ENCODE assay signal across 8 mouse cellular contexts in genomic region chr6:92869089-92869581, GRCm38 (mm10). TPM values are rescaled to one million over a fixed set of nuclear protein-coding genes. Genes with fewer than 3 reads are reported as not detected.
DNase-seq lines count a peak whose midpoint lies in the region; ATAC-seq and TF ChIP-seq lines count a peak whose summit lies in the region.

Gene Gm15737 (plus strand): TSS chr6:92869357.

- H3K36me3 ChIP-seq in lung, postnatal 0 days (ENCODE audit: insufficient read depth, low read length), result peaks cover 10% of the 10 kb centered on the region; the same call in 1 of the 2 replicates
- no peaks in the 10 kb centered on the region for H3K36me3 ChIP-seq in forebrain, embryonic 16.5 days (ENCODE audit: control insufficient read depth, insufficient read depth)

- no peak within 1 kb of the TSS for H3K9ac ChIP-seq in lung, postnatal 0 days (replicated peaks; ENCODE audit: low read depth)
- H3K9ac ChIP-seq in forebrain, embryonic 16.5 days (replicated peaks; ENCODE audit: low read depth, low read length), result no peak within 1 kb of the TSS

- H3K9me3 ChIP-seq in lung, postnatal 0 days (ENCODE audit: low read length), result no peaks in the 10 kb centered on the region
- H3K9me3 ChIP-seq in forebrain, embryonic 16.5 days (ENCODE audit: control insufficient read depth, low read length), result no peaks in the 10 kb centered on the region

- peak; percentile 13 to 25 for DNase-seq in right cerebral cortex, adult 2 months (ENCODE audit: low spot score in 2 of 2)
- no peak for DNase-seq in right cerebral cortex, postnatal 14 days
- peak; percentile 76 for DNase-seq in gastrocnemius, adult 2 months
- peak; percentile 23 for DNase-seq in kidney, adult 18-20 months
- peak; percentile 94 for DNase-seq in lung, postnatal 0 days (ENCODE audit: low spot score)

- peak; percentile 89 for TF ChIP-seq EP300 in lung, postnatal 0 days (IDR thresholded peaks at IDR 0.05)

- WGBS in lung, postnatal 0 days, result 25% methylated on average over 4 of the region's 4 CpGs
- 62% methylated on average over 4 of the region's 4 CpGs for WGBS in forebrain, embryonic 16.5 days

- H3K4me1 ChIP-seq in lung, postnatal 0 days (ENCODE audit: insufficient read depth, low read depth, low read length), result peaks cover 18% of the 10 kb centered on the region
- peaks cover 2% of the 10 kb centered on the region; the same call in 1 of the 2 replicates for H3K4me1 ChIP-seq in forebrain, embryonic 16.5 days (replicated peaks; ENCODE audit: control insufficient read depth, insufficient read depth, low read length)

- no peaks in the 10 kb centered on the region for H3K27me3 ChIP-seq in lung, postnatal 0 days (replicated peaks; ENCODE audit: insufficient read depth, low read length)
- no peaks in the 10 kb centered on the region for H3K27me3 ChIP-seq in forebrain, embryonic 16.5 days (replicated peaks; ENCODE audit: control insufficient read depth, insufficient read depth, low read length)

- H3K4me3 ChIP-seq in gastrocnemius, adult 2 months, result peak within 1 kb of the TSS; percentile 69
- H3K4me3 ChIP-seq in lung, postnatal 0 days (ENCODE audit: low read depth, low read length), result no peak within 1 kb of the TSS
- H3K4me3 ChIP-seq in forebrain, embryonic 16.5 days (replicated peaks; ENCODE audit: low read length), result no peak within 1 kb of the TSS

- no peak for TF ChIP-seq CTCF in gastrocnemius, adult 2 months (IDR thresholded peaks at IDR 0.05)
- no peak for TF ChIP-seq CTCF in lung, postnatal 0 days (IDR thresholded peaks at IDR 0.05)

- peak within 1 kb of the TSS; percentile 97 for H3K27ac ChIP-seq in gastrocnemius, adult 2 months
- H3K27ac ChIP-seq in lung, postnatal 0 days (ENCODE audit: low read length), result peak within 1 kb of the TSS; percentile 89
- H3K27ac ChIP-seq in forebrain, embryonic 16.5 days (ENCODE audit: low read length), result no peak within 1 kb of the TSS

- intact Hi-C loops in gastrocnemius, adult 2 months (cut with DNase I), result loop anchor here (2.0 kb wide), 1 partner anchor 18 kb away; no protein-coding TSS in a partner anchor

- ATAC-seq in lung, postnatal 0 days, result peak; percentile 93
- no peak for ATAC-seq in erythroblast, adult 5-6 weeks (replicated peaks; ENCODE audit: low FRiP score, poor library complexity, severe bottlenecking)
- ATAC-seq in megakaryocyte, adult 5-6 weeks (ENCODE audit: poor library complexity, severe bottlenecking), result no peak
- ATAC-seq in forebrain, embryonic 16.5 days, result no peak

- H3K4me2 ChIP-seq in lung, postnatal 0 days (replicated peaks; ENCODE audit: low read depth, low read length), result peak within 1 kb of the TSS; percentile 25; the same call in 1 of the 2 replicates
- no peak within 1 kb of the TSS for H3K4me2 ChIP-seq in forebrain, embryonic 16.5 days (ENCODE audit: low read length)

RNA-seq across cellular contexts. Expression of gene Gm15737, which starts in this region (rescaled TPM):
- under 1 TPM; 0.50 to 0.51 TPM for total RNA-seq in gastrocnemius, adult 2 months (2021)
- 0.05 TPM in 2 replicates for polyA plus RNA-seq in lung, postnatal 0 days (2015; fragmentation: Nextera tagmentation; extraction: Ambion mirVana)
- total RNA-seq in erythroblast, adult 5-6 weeks (2015; ENCODE audit: low replicate concordance), result not detected in 2 replicates
- total RNA-seq in erythroblast, adult 5-6 weeks (2017; ENCODE audit: low replicate concordance), result not detected in 2 replicates
- total RNA-seq in megakaryocyte, adult 5-6 weeks (2015), result not detected in 2 replicates
- not detected in 2 replicates for total RNA-seq in megakaryocyte, adult 5-6 weeks (2017)
- polyA plus RNA-seq in forebrain, embryonic 16.5 days (2015; fragmentation: Nextera tagmentation; extraction: Ambion mirVana), result not detected in 2 replicates

Comparison
In these comparisons a context has a peak if more than half of its experiments do, and no peak if none do; other contexts are left out.
1. Peak in DNase-seq, H3K4me3 ChIP-seq and H3K27ac ChIP-seq in gastrocnemius, adult 2 months; RNA of the gene not detected or under 1 TPM.
2. Peak in DNase-seq, ATAC-seq, H3K27ac ChIP-seq and H3K4me2 ChIP-seq in lung, postnatal 0 days; RNA of the gene not detected or under 1 TPM.